Mouse (Mus musculus) spleen, adult 2 months (tissue): ENCODE results near the gene Ccdc174.

ENCODE experiments used
- CTCF ChIP-seq: fragments of 200-500 bp; IDR thresholded peaks from 2 replicates; pipeline ENCODE4 v1.5.1; 2011; ENCODE audit warnings: mild to moderate bottlenecking, inconsistent platforms; ENCODE audit not compliant: insufficient read depth, insufficient read length, insufficient replicate concordance; ENCODE audit errors: extremely low read depth
- POLR2A ChIP-seq: fragments of 200-500 bp; IDR thresholded peaks from 2 replicates; pipeline ENCODE4 v1.6.1; 2011; ENCODE audit warnings: low read depth, low read length, inconsistent platforms

DNA sequence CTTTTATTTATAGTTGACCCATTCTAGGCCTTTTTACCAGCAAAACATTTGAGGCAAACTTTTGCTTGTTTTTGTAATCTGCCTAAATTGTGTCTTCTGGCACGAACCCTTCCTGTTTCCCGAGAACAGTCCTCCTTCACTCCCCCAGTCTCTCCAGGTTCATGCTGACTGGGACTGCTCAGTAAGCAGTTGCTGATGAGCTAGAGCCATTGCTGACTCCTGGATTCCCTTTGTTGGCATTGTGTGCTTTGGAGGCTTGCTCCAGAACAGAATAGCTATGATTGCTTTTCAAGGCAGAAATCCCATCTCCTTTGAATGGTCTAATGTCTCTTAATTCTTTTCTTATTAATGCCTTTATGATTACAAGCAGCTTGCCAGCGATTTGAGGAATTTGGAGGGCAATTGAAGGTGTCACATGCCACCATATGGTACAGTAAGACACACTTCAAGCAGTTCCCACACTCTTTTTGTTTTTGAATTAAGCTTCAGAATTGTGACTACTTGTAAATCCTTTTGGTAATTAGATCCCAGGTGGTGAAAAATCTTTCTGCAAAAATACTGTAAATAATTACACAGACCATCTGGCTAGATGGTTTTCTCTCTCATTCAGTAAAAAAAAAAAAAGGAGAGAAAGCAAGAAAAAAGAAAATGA is 11.5 kb downstream of the Ccdc174 start:
- TF ChIP-seq CTCF (no peak), POLR2A (no peak)
